Mouse (Mus musculus) small intestine, adult 2 months (tissue): ENCODE results near the gene Tmc1.

Experiments
- CTCF ChIP-seq: fragments of 200-500 bp; IDR thresholded peaks from 2 replicates; pipeline ENCODE4 v1.5.1; 2012; ENCODE audit warnings: low read depth, mild to moderate bottlenecking, control low read depth, inconsistent platforms, low read length, moderate library complexity, mixed read lengths; ENCODE audit not compliant: insufficient replicate concordance, insufficient read length; ENCODE audit errors: extremely low read depth
- POLR2A ChIP-seq: fragments of 200-500 bp; IDR thresholded peaks from 2 replicates; pipeline ENCODE4 v1.6.1; 2012; ENCODE audit warnings: low read depth, mild to moderate bottlenecking, control low read depth, inconsistent platforms, low read length, moderate library complexity

GRCm38 (mm10) chr19:20787289-20787688 lies 166.7 kb downstream of the Tmc1 start:
- no peak for TF ChIP-seq CTCF
- TF ChIP-seq POLR2A = no peak
